In genomic region chr4:151538446-151539166, GRCm38 (mm10) we compare ENCODE assay signal across 15 mouse cellular contexts.
DNase-seq lines count a peak whose midpoint lies in the region; ATAC-seq and TF ChIP-seq lines count a peak whose summit lies in the region.
"Had no signal": no experiment of that assay in that cellular context is flagged by ENCODE, and none has a peak within 500 bp of the region (broad histone marks: within the 10 kb centered on the region; RNA-seq: fewer than 3 reads in every experiment).

No protein-coding gene starts in this region.

- DNase-seq in layer of hippocampus, adult 18-20 months (ENCODE audit: low spot score in 2 of 2) = peak; percentile 13 to 22
- DNase-seq in layer of hippocampus, postnatal 25 days (ENCODE audit: extremely low spot score in 1 of 2, low spot score in 1 of 2) = no peak
- DNase-seq in midbrain, postnatal 0 days (ENCODE audit: low spot score) = peak; percentile 19
- no peak for DNase-seq in embryo, embryonic 10.5 days (ENCODE audit: low spot score)
- DNase-seq: adrenal gland, postnatal 36 days; cerebellum, adult 11-12 months; heart, postnatal 36 days; kidney, postnatal 10 days; lung, postnatal 36 days had no signal

- ATAC-seq in forebrain, embryonic 13.5 days = peak; percentile 50; the same call in 1 of the 2 replicates
- peak; percentile 13 for ATAC-seq in hindbrain, embryonic 13.5 days (ENCODE audit: low FRiP score)
- ATAC-seq in midbrain, postnatal 0 days (ENCODE audit: low FRiP score) = peak; percentile 55
- no peak for ATAC-seq in intestine, embryonic 15.5 days

- no peak overlapping the region for H3K9ac ChIP-seq in forebrain, embryonic 13.5 days
- peak overlapping the region; percentile 20; the same call in 1 of the 2 replicates for H3K9ac ChIP-seq in hindbrain, embryonic 13.5 days
- peak overlapping the region; percentile 39; the same call in 1 of the 2 replicates for H3K9ac ChIP-seq in midbrain, postnatal 0 days (replicated peaks; ENCODE audit: low read length, poor library complexity, severe bottlenecking)
- no peak overlapping the region for H3K9ac ChIP-seq in intestine, embryonic 15.5 days
- H3K9ac ChIP-seq: liver, embryonic 14.5 days had no signal

- no peak overlapping the region for H3K4me3 ChIP-seq in forebrain, embryonic 13.5 days
- H3K4me3 ChIP-seq in hindbrain, embryonic 13.5 days = no peak overlapping the region
- H3K4me3 ChIP-seq in midbrain, postnatal 0 days (ENCODE audit: low read depth, low read length) = no peak overlapping the region
- H3K4me3 ChIP-seq in intestine, embryonic 15.5 days (replicated peaks) = no peak overlapping the region
- H3K4me3 ChIP-seq: myocyte had no signal

- no peak overlapping the region for H3K4me2 ChIP-seq in forebrain, embryonic 13.5 days
- H3K4me2 ChIP-seq in hindbrain, embryonic 13.5 days = no peak overlapping the region
- no peak overlapping the region for H3K4me2 ChIP-seq in midbrain, postnatal 0 days (ENCODE audit: low read depth, low read length, poor library complexity, severe bottlenecking)
- H3K4me2 ChIP-seq in intestine, embryonic 15.5 days (replicated peaks) = no peak overlapping the region

- no peak for TF ChIP-seq CTCF in midbrain, postnatal 0 days (IDR thresholded peaks at IDR 0.05)

- no peaks in the 10 kb centered on the region for H3K9me3 ChIP-seq in forebrain, embryonic 13.5 days (replicated peaks)
- no peaks in the 10 kb centered on the region for H3K9me3 ChIP-seq in hindbrain, embryonic 13.5 days
- H3K9me3 ChIP-seq in midbrain, postnatal 0 days (ENCODE audit: low read length) = no peaks in the 10 kb centered on the region
- H3K9me3 ChIP-seq in intestine, embryonic 15.5 days = no peaks in the 10 kb centered on the region

- peaks cover 24% of the 10 kb centered on the region for H3K4me1 ChIP-seq in forebrain, embryonic 13.5 days
- H3K4me1 ChIP-seq in hindbrain, embryonic 13.5 days (replicated peaks) = peaks cover 53% of the 10 kb centered on the region
- H3K4me1 ChIP-seq in midbrain, postnatal 0 days (ENCODE audit: insufficient read depth, low read length) = peaks cover 18% of the 10 kb centered on the region; the same call in 1 of the 2 replicates
- no peaks in the 10 kb centered on the region for H3K4me1 ChIP-seq in intestine, embryonic 15.5 days (replicated peaks)

- no peaks in the 10 kb centered on the region for H3K27me3 ChIP-seq in forebrain, embryonic 13.5 days
- H3K27me3 ChIP-seq in hindbrain, embryonic 13.5 days = no peaks in the 10 kb centered on the region
- H3K27me3 ChIP-seq in midbrain, postnatal 0 days (ENCODE audit: insufficient read depth, low read length) = no peaks in the 10 kb centered on the region
- H3K27me3 ChIP-seq in intestine, embryonic 15.5 days (replicated peaks) = no peaks in the 10 kb centered on the region
- H3K27me3 ChIP-seq: CH12.LX had no signal

- 57% methylated on average over 18 of the region's 18 CpGs for WGBS in forebrain, embryonic 13.5 days
- 50% methylated on average over 18 of the region's 18 CpGs for WGBS in hindbrain, embryonic 13.5 days
- WGBS in midbrain, postnatal 0 days = 29% methylated on average over 18 of the region's 18 CpGs
- 70% methylated on average over 18 of the region's 18 CpGs for WGBS in intestine, embryonic 15.5 days

- no peaks in the 10 kb centered on the region for H3K36me3 ChIP-seq in forebrain, embryonic 13.5 days (ENCODE audit: poor library complexity, severe bottlenecking)
- H3K36me3 ChIP-seq in hindbrain, embryonic 13.5 days = no peaks in the 10 kb centered on the region
- H3K36me3 ChIP-seq in midbrain, postnatal 0 days (ENCODE audit: insufficient read depth, low read length) = no peaks in the 10 kb centered on the region
- H3K36me3 ChIP-seq in intestine, embryonic 15.5 days = no peaks in the 10 kb centered on the region

- peak overlapping the region; percentile 45; the same call in 1 of the 2 replicates for H3K27ac ChIP-seq in forebrain, embryonic 13.5 days
- H3K27ac ChIP-seq in hindbrain, embryonic 13.5 days = peak overlapping the region; percentile 87
- H3K27ac ChIP-seq in midbrain, postnatal 0 days (ENCODE audit: low read depth, low read length) = peak overlapping the region; percentile 59; the same call in 1 of the 2 replicates
- no peak overlapping the region for H3K27ac ChIP-seq in intestine, embryonic 15.5 days
- H3K27ac ChIP-seq: liver, embryonic 14.5 days had no signal

Comparison
In these comparisons a context has a peak if more than half of its experiments do, and no peak if none do; other contexts are left out.
1. DNase-seq: peak in layer of hippocampus, adult 18-20 months (2 of 2) and midbrain, postnatal 0 days (single experiment); none in layer of hippocampus, postnatal 25 days (0 of 2) and embryo, embryonic 10.5 days (single experiment).
2. H3K9ac ChIP-seq: peak in hindbrain, embryonic 13.5 days (single experiment) and midbrain, postnatal 0 days (single experiment); none in forebrain, embryonic 13.5 days (single experiment) and intestine, embryonic 15.5 days (single experiment).